In the genomic region with DNA sequence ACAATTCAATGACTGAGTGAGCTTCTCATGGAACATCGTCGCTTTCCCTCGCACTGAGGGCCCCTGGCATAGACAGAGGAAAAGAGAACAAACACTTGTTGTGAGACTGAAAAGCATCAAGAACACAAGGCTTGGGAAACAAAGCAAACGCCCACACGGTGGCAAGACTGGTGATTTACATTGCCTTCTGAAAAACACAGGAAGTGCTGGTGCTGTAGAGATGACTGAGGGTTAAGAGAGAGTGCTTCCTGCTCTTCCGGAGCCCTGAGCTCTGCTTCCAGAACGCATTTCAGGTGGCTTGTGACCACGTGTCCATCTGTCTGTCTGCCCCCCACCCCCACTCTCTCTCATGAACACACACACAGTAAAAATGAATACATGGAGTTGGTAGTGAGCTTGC, we compare ENCODE assay signal across 11 mouse cellular contexts.
DNase-seq lines count a peak whose midpoint lies in the region; ATAC-seq lines count a peak whose summit lies in the region.
"Had no signal": no experiment of that assay in that cellular context is flagged by ENCODE, and none has a peak within 500 bp of the region (broad histone marks: within the 10 kb centered on the region; RNA-seq: fewer than 3 reads in every experiment).

No protein-coding gene starts in this region.

- intact Hi-C loops in left cerebral cortex, postnatal 10 days (cut with DNase I) = no loop called here

- H3K4me1 ChIP-seq in hindbrain, embryonic 13.5 days (replicated peaks) = peaks cover 18% of the 10 kb centered on the region
- H3K4me1 ChIP-seq in hindbrain, embryonic 12.5 days = peaks cover 6% of the 10 kb centered on the region
- peaks cover 4% of the 10 kb centered on the region; the same call in 1 of the 2 replicates for H3K4me1 ChIP-seq in kidney, embryonic 16.5 days (ENCODE audit: insufficient read depth, low read length)

- no peak overlapping the region for H3K4me2 ChIP-seq in hindbrain, embryonic 13.5 days
- H3K4me2 ChIP-seq in hindbrain, embryonic 12.5 days (replicated peaks) = no peak overlapping the region
- no peak overlapping the region for H3K4me2 ChIP-seq in kidney, embryonic 16.5 days (replicated peaks; ENCODE audit: low read depth, low read length)
- H3K4me2 ChIP-seq: midbrain, embryonic 12.5 days had no signal

- WGBS in hindbrain, embryonic 13.5 days = 27% methylated on average over 8 of the region's 8 CpGs
- 44% methylated on average over 8 of the region's 8 CpGs for WGBS in hindbrain, embryonic 12.5 days
- 46% methylated on average over 8 of the region's 8 CpGs for WGBS in kidney, embryonic 16.5 days

- ATAC-seq in hindbrain, embryonic 13.5 days (ENCODE audit: low FRiP score) = no peak
- no peak for ATAC-seq in hindbrain, embryonic 12.5 days (ENCODE audit: low FRiP score)
- peak; percentile 42; the same call in 1 of the 2 replicates for ATAC-seq in kidney, embryonic 16.5 days (ENCODE audit: low FRiP score, low TSS enrichment)

- H3K27ac ChIP-seq in hindbrain, embryonic 13.5 days = 0 out of 2 replicates have a peak overlapping the region, but pooled peaks have one; percentile 8
- no peak overlapping the region for H3K27ac ChIP-seq in hindbrain, embryonic 12.5 days
- H3K27ac ChIP-seq in kidney, embryonic 16.5 days (ENCODE audit: low read length) = no peak overlapping the region
- H3K27ac ChIP-seq: midbrain, embryonic 12.5 days had no signal

- no peaks in the 10 kb centered on the region for H3K36me3 ChIP-seq in hindbrain, embryonic 13.5 days
- 0 out of 2 replicates have a peak, but pooled peaks cover 4% of the 10 kb centered on the region for H3K36me3 ChIP-seq in hindbrain, embryonic 12.5 days
- 0 out of 2 replicates have a peak, but pooled peaks cover 18% of the 10 kb centered on the region for H3K36me3 ChIP-seq in kidney, embryonic 16.5 days (ENCODE audit: insufficient read depth, low read length)

- H3K9ac ChIP-seq in hindbrain, embryonic 13.5 days = no peak overlapping the region
- H3K9ac ChIP-seq in hindbrain, embryonic 12.5 days = no peak overlapping the region
- H3K9ac ChIP-seq in kidney, embryonic 16.5 days (replicated peaks; ENCODE audit: low read length) = no peak overlapping the region
- H3K9ac ChIP-seq: midbrain, embryonic 12.5 days had no signal

- DNase-seq in R1 (ENCODE audit: low read depth, low spot score) = peak; percentile 23
- DNase-seq in naive thymus-derived CD4-positive, alpha-beta T cell, adult 2 months (ENCODE audit: low read depth) = peak; percentile 74
- DNase-seq in left cerebral cortex, postnatal 10 days (ENCODE audit: extremely low spot score in 1 of 2, low spot score in 2 of 2) = no peak
- no peak for DNase-seq in adrenal gland, postnatal 25 days
- DNase-seq in adrenal gland, adult 18-20 months (ENCODE audit: low spot score in 2 of 2) = no peak
- DNase-seq: cerebellum, adult 11 months; heart, postnatal 14 days had no signal

- no peak overlapping the region for H3K4me3 ChIP-seq in hindbrain, embryonic 13.5 days
- no peak overlapping the region for H3K4me3 ChIP-seq in hindbrain, embryonic 12.5 days
- H3K4me3 ChIP-seq in kidney, embryonic 16.5 days (ENCODE audit: low read length) = no peak overlapping the region
- H3K4me3 ChIP-seq: midbrain, embryonic 12.5 days had no signal

- H3K27me3 ChIP-seq in hindbrain, embryonic 13.5 days = no peaks in the 10 kb centered on the region
- no peaks in the 10 kb centered on the region for H3K27me3 ChIP-seq in hindbrain, embryonic 12.5 days
- no peaks in the 10 kb centered on the region for H3K27me3 ChIP-seq in kidney, embryonic 16.5 days (ENCODE audit: insufficient read depth, low read length)
- H3K27me3 ChIP-seq: midbrain, embryonic 12.5 days had no signal

- H3K9me3 ChIP-seq in hindbrain, embryonic 13.5 days = no peaks in the 10 kb centered on the region
- no peaks in the 10 kb centered on the region for H3K9me3 ChIP-seq in hindbrain, embryonic 12.5 days (replicated peaks)
- no peaks in the 10 kb centered on the region for H3K9me3 ChIP-seq in kidney, embryonic 16.5 days (ENCODE audit: low read length)
- H3K9me3 ChIP-seq: midbrain, embryonic 12.5 days had no signal

Comparison
In these comparisons a context has a peak if more than half of its experiments do, and no peak if none do; other contexts are left out.
1. DNase-seq: peak in R1 (single experiment) and naive thymus-derived CD4-positive, alpha-beta T cell, adult 2 months (single experiment); none in left cerebral cortex, postnatal 10 days (0 of 2), adrenal gland, postnatal 25 days (single experiment) and adrenal gland, adult 18-20 months (0 of 2).